Mouse (Mus musculus): ENCODE results near the gene Zfp865.

DNA sequence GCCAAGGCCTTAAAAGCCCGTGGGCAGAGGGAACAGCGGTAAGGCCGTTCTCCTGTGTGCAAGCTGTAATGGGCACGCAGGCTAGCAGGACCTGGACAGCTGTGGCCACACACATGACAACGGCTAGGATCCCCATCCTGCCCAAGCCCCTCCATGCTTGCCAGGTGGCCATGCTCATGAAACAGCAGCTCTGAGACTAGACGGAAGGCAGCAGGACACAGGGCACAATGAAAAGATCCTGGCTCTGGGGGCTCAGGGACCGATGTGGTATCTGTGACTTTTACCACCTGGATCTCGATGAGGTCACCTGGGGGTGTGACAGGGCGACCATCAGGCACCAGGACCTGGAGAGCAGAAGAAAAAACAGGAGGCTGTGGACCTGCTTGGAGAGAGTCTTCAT, 16.0 kb downstream of the Zfp865 start:
- no peak for TF ChIP-seq USF1 (IDR thresholded peaks at IDR 0.05; ENCODE audit: low read depth)
- no peak for TF ChIP-seq REST (IDR thresholded peaks at IDR 0.05; ENCODE audit: insufficient read depth, insufficient read length)
- no peak for TF ChIP-seq POLR2A (IDR thresholded peaks at IDR 0.05; ENCODE audit: insufficient read length, low read depth)
- TF ChIP-seq MYOG (IDR thresholded peaks at IDR 0.05; ENCODE audit: control insufficient read depth in 1 of 3, insufficient read depth in 1 of 3, insufficient read length in 2 of 3, low read depth in 2 of 3): no peak
- TF ChIP-seq E2F4 (IDR thresholded peaks at IDR 0.05; ENCODE audit: insufficient read depth): no peak
- peak; percentile 35 for TF ChIP-seq POLR2AphosphoS2 (IDR thresholded peaks at IDR 0.05; ENCODE audit: insufficient read length, low read depth)
- no peak for TF ChIP-seq SRF (IDR thresholded peaks at IDR 0.05; ENCODE audit: control insufficient read depth, insufficient read length, low read depth)
- no peak for TF ChIP-seq MAX (IDR thresholded peaks at IDR 0.05; ENCODE audit: low read depth)
- TF ChIP-seq TCF12 (IDR thresholded peaks at IDR 0.05; ENCODE audit: insufficient read depth, poor library complexity, severe bottlenecking): no peak
- no peak for TF ChIP-seq CEBPB (IDR thresholded peaks at IDR 0.05; ENCODE audit: insufficient read depth, poor library complexity, severe bottlenecking)

All from myocyte (in vitro differentiated cells).